Mouse (Mus musculus): ENCODE measurements around the gene Reep3. TPM values are rescaled to one million over a fixed set of nuclear protein-coding genes. Genes with fewer than 3 reads are reported as not detected.

The Reep3 gene
- total RNA-seq, 2 experiments from 2014 or later: 46.2 to 47.0 TPM

- no peak for DNase-seq (ENCODE audit: low spot score in 2 of 2)
Measured at GRCm38 (mm10) chr10:67085124-67085523, 11.6 kb downstream of the Reep3 start.

GRCm38 (mm10) chr10:67083446-67084166 is 13.1 kb downstream of the Reep3 start:
- no peak for DNase-seq (ENCODE audit: low spot score in 2 of 2)

GRCm38 (mm10) chr10:67082531-67082930 is 14.2 kb downstream of the Reep3 start:
- DNase-seq (ENCODE audit: low spot score in 2 of 2): no peak

- DNase-seq (ENCODE audit: low spot score in 2 of 2): no peak
Measured at GRCm38 (mm10) chr10:67081206-67082007, 15.3 kb downstream of the Reep3 start.

- no peak for DNase-seq (ENCODE audit: low spot score in 2 of 2)
Measured at GRCm38 (mm10) chr10:67079030-67079429, 17.7 kb downstream of the Reep3 start.

- DNase-seq (ENCODE audit: low spot score in 2 of 2): no peak
Measured at GRCm38 (mm10) chr10:67075931-67076878, 20.5 kb downstream of the Reep3 start.

GRCm38 (mm10) chr10:67073577-67073976 is 23.2 kb downstream of the Reep3 start:
- DNase-seq (ENCODE audit: low spot score in 2 of 2): no peak

GRCm38 (mm10) chr10:67072600-67072999 is 24.1 kb downstream of the Reep3 start:
- no peak for DNase-seq (ENCODE audit: low spot score in 2 of 2)

- no peak for DNase-seq (ENCODE audit: low spot score in 2 of 2)
Measured at GRCm38 (mm10) chr10:67071884-67072283, 24.9 kb downstream of the Reep3 start.

GRCm38 (mm10) chr10:67071389-67071788 is 25.4 kb downstream of the Reep3 start:
- DNase-seq (ENCODE audit: low spot score in 2 of 2): no peak

GRCm38 (mm10) chr10:67069013-67069412 is 27.7 kb downstream of the Reep3 start:
- no peak for DNase-seq (ENCODE audit: low spot score in 2 of 2)

GRCm38 (mm10) chr10:67066421-67066820 is 30.3 kb downstream of the Reep3 start:
- DNase-seq (ENCODE audit: low spot score in 2 of 2): no peak

GRCm38 (mm10) chr10:67065927-67066326 is 30.8 kb downstream of the Reep3 start:
- no peak for DNase-seq (ENCODE audit: low spot score in 2 of 2)

- no peak for DNase-seq (ENCODE audit: low spot score in 2 of 2)
Measured at GRCm38 (mm10) chr10:67065277-67065887, 31.4 kb downstream of the Reep3 start.

- DNase-seq (ENCODE audit: low spot score in 2 of 2): no peak
Measured at GRCm38 (mm10) chr10:67061823-67062222, 34.9 kb downstream of the Reep3 start.

- no peak for DNase-seq (ENCODE audit: low spot score in 2 of 2)
Measured at GRCm38 (mm10) chr10:67061367-67061801, 35.4 kb downstream of the Reep3 start.

- DNase-seq (ENCODE audit: low spot score in 2 of 2): no peak
Measured at GRCm38 (mm10) chr10:67058702-67059101, 38.0 kb downstream of the Reep3 start.

- DNase-seq (ENCODE audit: low spot score in 2 of 2): no peak
Measured at GRCm38 (mm10) chr10:67058297-67058696, 38.4 kb downstream of the Reep3 start.

- DNase-seq (ENCODE audit: low spot score in 2 of 2): no peak
Measured at GRCm38 (mm10) chr10:67057696-67058095, 39.0 kb downstream of the Reep3 start.

- no peak for DNase-seq (ENCODE audit: low spot score in 2 of 2)
Measured at GRCm38 (mm10) chr10:67057208-67057607, 39.5 kb downstream of the Reep3 start.

Measured in adrenal gland, postnatal 4 days (tissue).